Mouse (Mus musculus) gastrocnemius, postnatal 4 days (tissue): ENCODE results near the gene Plcb4. TPM values are rescaled to one million over a fixed set of nuclear protein-coding genes. Genes with fewer than 3 reads are reported as not detected.

Experiments
- DNase-seq, 2 experiments: peaks; one replicate each; pipeline ENCODE4 v3.0.0; 2021 to 2022; ENCODE audit warnings: low spot score in 2 of 2, mixed read lengths in 2 of 2
- total RNA-seq, 2 experiments: library from RNA; stranded (reverse); gene quantifications; 2 replicates each; pipeline ENCODE4 v1.2.3; 2021

The Plcb4 gene
- total RNA-seq, 2 experiments from 2014 or later: 34.1 to 37.2 TPM

DNA sequence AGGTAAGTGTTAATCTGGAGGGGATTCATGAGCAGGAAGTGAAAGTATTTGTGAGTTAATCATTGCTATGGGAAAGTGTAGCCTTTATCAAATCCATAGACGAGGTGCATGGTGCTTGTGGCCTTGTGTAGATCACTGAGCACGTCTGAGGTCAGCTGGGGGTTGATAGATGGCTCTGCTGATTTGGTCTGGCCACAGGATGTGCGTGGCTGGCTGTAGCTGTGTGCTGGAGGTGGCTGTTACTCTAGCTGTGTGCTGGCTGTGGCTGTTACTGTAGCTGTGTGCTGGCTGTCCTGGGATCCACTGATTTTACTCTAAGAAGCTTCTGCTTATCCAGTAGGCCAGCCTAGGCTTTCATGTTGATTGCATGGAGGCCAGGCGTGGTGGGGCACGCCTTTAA, 91.9 kb downstream of the Plcb4 start:
- DNase-seq: no peak

DNA sequence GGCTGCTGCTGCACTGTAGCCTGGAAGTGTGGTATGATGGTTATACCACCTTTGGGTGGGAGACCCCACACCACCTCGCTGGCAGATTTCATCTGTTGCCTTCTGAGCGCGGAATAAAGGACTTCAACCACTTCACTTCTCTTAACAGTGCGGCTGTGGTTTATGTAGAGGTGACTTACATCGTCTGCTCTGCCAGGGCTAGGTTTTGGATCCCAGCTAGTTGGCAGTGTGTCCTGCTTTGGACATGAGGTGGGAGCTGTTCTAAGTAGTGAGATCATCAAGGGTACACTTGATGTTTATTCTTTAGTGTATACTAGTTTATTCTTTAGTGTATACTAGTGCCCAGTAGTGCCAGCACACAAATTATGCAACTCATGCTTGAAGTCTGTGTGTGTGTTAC, 97.0 kb downstream of the Plcb4 start:
- no peak for DNase-seq

DNA sequence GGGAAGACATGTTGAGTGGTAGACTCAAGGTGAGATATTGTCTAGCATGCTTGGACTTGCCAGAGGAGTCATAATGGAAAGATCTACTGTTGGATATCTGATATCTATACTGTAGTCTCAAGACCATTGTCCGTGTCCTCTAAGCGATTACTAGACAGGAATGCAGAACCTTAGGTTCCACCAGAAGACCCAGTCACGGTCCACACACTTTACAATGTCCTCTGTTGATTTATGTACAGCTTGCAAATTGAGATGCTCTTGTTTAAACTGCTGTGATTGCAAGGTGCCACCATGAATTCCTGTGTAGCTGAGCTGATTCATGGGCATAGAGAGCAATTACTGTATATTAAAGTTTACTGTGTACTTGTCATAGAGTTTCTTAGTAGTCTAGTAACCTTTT, 98.7 kb downstream of the Plcb4 start:
- no peak for DNase-seq

DNA sequence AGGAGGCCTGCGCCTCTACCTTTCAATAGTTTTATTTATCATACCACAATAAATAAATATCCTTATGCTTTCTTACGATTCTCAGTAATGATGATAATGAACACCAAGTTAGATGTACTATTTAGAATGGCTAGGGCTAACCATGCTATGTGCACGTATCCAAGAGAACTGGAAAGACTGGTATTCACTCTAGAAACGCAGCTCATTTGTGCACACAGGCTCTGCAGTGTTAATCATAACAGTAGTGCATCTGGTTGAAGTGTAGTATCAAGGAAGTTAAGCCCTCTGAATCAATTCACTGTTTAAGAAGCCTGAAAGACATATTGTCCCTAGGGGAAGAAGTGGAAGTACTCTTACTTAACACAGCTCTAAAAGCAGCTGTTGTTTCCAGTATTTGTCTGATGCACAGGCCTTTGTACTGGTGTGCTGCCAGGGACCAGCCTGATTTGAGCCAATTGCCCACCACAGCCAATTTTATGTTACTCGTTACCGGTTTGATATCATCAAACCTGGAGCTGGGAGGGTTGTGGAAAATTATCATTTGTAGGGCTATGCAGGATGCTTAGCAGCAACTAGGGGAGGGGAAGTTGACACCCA, 100.8 kb downstream of the Plcb4 start:
- no peak for DNase-seq

DNA sequence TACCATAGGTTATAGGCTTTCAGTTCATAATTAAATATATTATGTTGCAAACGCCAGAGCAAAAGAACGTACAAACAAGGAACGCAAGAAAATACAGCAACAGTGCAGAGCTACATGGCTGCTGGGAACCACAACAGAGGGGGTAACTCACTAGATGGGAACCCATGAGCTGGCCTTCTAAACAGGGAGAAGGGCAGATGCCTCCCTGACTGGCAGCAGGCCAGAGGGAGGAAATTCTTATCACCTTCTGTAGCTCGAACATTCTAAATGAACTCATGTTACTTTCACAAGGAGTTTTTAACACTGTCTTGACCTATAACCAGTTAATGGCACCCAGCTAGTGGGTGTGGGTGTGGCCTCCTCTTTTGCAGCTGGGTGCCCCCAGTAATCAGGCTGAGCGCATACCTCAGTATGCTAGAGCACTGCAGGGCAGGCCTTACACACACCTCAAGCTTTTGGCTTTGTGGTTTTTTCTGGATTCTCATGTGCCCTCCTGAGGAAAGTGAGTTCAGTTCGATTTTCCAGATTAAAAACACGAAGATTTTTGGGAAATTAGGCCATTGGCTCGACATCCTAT, 102.5 kb downstream of the Plcb4 start:
- DNase-seq: no peak

DNA sequence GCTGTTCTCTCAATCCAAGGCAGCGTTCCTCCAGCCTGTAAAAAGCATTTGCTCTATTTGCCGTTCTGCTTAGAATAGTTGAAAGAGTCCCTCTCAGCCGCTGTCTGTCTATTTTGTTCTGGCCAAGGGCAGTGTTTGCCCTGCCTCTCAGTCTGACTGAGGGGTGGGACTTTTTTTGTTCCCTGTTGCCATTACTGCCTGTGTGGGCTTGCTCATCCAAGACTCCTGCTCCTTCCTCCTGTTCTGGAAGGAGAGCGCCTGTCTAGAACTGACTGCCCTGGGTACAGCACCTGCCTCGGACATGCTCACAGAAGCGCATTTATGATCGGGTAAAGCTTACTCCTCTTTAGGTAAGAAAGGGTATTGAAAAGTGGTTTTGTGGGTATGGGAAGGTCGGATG, 105.9 kb downstream of the Plcb4 start:
- DNase-seq: no peak

DNA sequence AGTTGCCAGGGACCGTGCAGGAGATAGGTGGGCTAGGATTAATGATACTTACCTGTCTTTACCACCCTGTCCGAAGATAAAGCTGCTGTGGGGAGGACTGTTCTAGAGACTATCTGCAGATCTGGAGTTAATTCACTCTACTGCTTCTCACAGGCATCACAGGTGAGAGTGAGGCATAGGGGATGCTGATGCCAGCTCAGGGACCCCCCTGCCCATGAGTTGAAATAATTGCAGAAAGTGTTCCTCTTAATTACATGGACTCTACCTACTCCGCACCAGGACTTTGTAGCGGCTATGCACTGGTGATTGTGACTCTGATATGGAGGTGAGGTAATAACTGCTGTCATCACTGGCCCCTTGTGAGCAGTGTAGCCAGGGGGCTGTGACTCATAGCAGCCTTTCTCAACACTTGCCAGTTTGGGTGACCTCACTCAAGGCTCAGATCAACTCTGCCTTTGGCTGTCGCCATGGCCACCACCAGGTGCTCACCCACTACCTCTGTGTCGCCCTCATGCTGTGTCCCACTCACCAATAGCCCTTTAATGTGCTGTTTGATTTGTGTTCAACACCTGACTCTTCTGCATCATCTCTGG, 107.8 kb downstream of the Plcb4 start:
- no peak for DNase-seq

DNA sequence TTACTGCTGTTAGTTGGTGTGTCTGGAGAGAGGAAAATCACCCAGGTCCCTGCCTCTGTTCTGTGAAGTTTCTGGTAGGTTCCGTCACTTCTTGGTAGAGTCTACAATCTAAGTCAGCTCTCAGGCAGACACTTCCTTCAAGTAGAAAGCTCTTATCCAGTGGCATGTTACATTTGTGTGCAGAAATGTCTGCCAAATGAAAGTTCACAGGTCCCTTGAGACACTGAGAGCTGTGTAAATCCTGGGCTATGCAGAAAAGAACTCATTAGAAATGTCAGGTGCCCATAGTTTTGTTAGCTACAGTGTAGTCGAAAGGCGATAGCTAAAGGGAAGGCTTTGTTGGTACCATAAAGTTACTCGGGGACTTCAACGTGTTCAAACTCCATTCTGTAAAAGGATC, 108.7 kb downstream of the Plcb4 start:
- no peak for DNase-seq

DNA sequence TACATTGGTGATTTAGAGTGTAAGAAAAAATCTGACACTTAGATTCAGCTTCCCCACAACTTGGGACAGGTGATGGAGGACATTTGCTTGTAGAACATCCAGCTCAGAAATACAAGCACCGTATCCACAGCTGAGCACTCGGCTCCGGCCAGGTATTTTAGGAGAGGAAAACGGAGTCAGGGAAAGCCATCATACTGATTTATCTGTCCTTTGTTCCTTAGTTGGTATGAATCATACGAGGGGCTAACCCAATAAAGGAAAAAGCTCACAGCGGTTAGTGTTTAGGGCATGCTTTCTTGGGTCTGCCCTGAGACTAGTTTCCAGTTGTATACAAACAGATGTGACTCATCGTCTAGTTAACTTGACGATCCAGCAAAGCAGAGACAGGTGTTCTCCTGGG, 110.9 kb downstream of the Plcb4 start:
- DNase-seq: no peak

DNA sequence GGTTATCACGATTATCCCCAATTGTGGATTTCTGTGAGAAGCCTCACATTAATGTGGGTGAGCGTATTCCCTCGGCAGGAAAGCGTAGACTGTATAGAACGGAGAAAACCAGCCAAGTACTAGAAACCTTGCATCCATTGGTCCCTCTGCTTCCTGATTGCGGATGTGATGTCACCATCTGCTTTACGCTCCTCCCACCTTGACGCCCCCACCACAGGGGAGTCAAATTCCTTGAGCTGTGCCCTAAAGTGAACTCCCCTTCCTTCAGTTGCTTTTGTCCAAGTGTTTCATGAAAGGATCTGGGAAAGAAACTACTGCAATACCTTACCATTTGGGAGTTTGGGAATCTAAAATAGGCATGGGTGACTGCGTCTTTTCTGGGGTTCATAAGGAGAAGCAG, 111.4 kb downstream of the Plcb4 start:
- no peak for DNase-seq

DNA sequence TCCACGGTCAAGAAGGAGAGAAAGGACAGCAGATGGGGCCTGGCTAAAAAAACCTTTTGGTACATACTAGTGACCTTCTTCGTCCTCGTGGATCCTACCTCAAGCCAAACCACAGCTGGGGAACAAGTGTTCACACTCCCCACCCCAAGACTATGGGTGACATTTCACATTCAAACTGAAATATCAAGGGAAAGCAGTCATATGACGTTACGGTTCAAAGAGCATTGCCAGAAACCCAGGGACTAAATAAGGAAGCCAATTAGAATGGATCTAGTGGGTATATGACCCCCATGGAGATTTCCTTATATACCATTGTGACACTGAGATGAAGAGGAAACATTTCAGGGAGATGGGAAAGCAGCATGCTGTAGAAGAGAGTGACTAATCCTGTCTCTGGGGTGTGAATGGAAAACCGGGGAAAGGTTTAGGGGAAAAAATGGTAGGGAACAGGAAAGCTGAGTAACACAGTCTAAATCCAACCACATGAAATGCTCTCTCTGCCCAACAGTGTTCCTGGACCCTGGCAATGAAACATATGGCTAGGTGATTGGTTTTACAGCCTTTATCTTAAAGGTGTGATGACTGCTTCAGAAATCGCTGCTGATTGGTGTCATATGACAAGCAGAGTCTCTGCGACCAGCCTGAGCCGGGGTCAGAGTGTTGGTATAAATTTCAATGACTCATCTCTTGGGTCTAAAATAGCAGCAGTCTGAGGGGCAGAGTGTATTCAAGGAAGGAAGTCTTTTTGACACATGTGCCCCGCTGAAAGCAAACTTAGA, 114.6 kb downstream of the Plcb4 start:
- no peak for DNase-seq

DNA sequence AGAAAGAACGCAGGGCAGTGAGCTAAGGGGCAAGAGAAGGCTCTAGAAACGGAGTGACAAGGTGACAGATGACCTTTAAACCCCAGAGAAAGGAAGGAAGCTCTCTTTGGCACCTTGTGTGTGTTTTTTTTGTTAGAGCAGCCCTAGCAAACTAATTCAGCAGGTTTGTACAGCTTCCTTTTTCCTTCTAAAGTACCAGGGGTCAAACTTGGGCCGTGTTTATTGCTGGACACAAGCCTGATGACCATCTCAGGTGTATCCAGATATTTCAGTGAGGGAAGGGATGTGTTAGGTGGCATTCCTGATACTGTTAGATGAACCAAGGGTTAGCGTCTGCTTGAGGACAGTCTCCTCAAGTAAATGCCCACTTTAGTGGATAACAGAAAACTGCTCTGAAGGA, 116.2 kb downstream of the Plcb4 start:
- DNase-seq: no peak

DNA sequence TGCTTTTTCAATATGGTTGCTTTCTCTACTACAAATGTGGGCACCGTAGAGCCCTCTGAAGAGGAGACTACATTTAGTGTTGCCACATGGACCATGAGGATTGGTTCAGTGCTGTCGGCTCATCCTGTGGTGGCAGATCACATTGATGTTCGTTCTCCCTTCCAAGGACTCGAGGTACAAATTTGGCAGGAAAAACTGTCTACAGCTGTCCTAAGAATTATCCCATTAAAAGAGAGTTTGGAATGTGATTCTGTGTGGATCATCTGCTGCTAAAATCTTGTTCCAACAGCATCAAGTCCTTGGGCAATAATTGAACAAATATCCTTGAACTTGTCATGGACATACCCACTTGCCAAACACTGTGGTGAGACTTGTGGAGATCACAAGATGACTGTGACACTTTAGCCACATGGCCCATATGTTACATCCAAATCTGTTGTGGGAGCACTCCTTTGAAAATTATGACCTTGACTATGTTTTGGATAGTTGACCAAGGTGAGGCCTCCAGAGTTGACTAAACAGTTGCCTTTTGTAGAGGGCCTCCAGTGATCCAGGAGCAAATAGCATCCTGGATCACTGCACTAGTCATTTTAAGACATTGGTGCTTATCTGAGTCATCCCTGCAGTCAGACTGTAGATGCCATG, 117.4 kb downstream of the Plcb4 start:
- no peak for DNase-seq

DNA sequence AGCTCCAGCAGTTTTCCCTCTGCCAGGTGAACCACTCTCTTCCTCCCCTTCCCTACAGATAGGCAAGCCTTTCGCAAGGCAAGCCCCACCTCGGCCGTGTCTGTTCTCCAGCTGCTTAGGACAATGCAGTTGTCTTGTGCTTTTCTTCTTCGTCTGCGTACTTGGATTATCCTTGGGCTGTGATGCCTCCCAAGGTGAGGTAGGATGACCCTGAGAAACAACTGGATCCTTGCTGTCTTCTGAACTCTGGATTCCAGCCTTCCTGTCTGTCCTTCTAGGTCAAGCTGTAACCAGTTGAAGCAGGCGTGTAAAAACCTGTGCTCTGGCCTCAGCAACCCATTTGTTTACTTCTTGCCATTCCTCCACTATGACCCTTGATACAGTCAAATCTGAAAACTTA, 122.6 kb downstream of the Plcb4 start:
- no peak for DNase-seq

DNA sequence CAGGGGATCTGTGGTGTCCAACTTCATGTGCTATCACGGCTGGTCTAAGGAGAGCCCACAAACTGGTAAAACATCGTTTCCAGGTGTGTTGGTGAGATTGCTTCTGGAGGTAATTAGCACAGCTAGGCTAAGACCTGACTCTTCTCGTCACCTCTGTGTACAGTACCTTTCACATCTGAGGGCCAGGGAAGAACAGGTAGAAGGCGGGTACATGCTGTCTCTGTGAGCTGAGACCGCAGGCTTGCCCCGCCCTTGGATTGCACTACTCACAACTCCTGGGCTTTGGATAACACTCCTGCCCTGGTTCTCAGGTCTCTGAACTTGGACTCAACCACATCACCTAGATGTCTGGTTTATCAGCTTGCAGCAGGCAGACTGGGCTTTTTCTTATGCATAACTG, 128.6 kb downstream of the Plcb4 start:
- DNase-seq: no peak

DNA sequence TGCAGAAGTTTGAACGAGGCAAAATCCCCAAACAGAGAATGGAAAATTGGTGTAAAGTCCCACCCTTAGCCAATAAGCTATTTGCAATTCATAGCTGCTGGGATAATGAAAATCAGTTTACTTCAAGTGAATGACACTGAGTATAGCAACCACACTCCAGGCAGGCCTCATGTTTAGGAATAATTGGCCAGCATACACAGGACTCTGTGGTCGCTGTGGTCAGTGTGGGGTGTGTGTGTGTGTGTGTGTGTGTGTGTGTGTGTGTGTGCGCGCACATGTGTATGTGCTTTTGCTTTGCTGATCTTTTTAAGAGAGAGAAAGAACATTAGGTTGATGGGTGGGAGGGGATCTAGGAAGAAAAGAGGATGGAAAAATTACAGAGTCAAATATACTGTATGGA, 134.1 kb downstream of the Plcb4 start:
- DNase-seq: no peak

DNA sequence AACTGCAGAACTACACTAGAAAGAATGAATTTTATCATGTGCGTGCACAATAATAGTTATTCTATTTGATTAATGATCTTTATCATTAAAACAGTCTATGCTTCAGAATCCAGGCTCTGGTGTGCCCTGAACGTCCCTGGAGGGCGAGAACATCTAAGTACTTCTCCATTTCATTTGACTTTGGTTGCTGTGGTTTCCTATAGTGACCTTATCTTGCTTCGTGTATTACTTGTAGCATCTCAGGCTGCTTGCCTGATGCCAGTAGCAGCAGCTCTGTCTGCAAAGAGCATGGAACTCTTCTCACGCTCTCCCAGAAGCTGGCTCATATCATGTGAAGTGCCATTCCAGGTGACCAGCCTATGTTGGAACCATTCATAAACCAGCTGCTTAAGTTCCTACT, 137.9 kb downstream of the Plcb4 start:
- no peak for DNase-seq

DNA sequence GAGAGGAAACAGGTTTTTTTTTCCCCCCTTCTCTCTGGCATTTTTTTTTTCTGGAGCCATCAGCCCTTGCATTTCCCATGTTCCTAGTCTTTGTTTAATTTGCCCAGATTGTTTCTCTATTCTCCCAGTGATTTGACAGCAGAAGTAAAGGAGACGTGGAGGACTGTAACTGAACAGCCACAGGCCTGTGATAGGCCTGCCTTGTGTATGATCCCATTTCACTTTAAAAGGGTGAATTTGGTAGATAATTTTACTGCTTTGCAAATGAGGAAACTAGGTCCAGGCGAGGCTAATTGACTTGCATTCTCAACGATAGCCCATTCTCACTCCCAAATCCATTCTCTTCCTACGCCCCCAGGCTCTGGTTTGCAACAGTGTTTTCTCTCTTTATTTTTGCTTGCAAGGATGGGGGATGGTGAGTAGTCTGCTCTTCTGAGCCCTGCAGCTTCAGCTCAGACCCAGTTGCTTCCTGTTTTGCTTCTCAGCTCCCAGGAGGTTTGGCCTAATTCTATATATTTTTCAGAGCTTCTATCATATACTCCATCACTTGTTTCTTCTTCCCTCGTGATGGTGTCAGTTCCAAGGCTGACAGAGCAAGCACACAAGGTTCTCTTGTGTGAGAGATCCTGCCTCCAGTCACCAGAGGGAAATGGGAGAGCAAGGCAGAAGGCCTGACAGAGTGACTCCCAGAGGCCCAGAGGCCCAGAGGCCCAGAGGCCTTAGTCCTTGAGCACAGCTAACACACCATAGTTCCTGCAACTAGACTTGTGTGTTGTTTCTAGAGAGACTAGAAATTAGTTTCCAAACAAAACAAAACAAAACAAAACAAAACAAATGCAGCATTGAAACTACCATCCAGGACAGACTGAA, 139.1 kb downstream of the Plcb4 start:
- no peak for DNase-seq

DNA sequence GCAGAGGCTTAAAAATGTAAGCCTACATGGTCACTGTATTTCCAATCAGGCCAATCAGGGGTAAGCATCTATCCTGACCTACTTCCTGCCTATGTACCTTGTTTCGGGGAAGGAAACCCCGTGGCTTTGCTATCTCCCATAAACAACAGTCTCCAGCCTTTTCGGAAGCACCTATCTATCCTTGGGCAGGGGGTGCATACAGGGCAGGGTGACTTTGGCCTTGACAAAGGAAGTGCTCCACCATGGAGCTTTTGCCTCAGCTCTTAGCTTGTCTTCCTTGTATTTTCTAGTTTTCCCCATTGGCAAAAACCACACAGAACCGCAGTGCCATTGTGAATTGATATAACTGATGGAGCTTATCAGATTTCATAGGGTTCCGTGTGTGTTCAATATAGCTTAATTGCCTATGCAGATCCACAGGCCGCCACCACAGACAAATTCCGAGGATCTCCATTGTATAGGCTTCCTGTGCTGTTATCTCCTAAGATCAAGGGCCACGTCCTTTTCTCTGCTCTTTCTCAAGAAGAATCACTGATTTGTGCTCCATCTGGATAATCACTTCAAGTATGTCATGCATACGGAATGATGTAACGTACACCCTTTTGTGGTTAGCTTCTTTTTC, 140.4 kb downstream of the Plcb4 start:
- DNase-seq: no peak

DNA sequence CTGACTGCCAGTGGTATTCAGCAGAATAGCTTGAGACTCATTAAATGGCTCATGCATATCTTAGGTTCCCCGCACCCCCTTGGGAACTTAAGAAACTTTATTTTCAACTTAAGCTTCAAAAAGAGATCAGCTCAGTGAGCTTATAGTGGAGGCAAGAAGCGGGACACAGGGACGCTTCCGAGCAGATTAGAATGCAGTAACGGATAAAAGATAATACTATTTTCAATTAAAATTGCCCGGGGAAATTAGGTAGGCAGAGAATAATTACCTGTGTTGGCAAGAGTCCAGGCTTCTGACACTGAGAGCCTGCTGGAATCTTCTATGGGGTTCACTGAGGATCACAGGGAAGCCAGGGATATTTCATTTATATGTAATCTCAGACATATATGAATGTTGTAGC, 141.6 kb downstream of the Plcb4 start:
- no peak for DNase-seq
